Mouse (Mus musculus) retina, postnatal 7 days (tissue): ENCODE measurements at regions not wholly inside any gene's neighbourhood (a gene's known extent, or its start where the extent isn't known, plus 50 kb on each side); places are given as distances from the start of the nearest gene placed in this dataset.
A peak's percentile ranks its signal among the peaks of the same experiment; 100 is the strongest.

Experiments
- DNase-seq: peaks from one replicate; pipeline ENCODE4 v3.0.0-alpha.2; 2012; ENCODE audit warnings: low read depth, low spot score

DNA sequence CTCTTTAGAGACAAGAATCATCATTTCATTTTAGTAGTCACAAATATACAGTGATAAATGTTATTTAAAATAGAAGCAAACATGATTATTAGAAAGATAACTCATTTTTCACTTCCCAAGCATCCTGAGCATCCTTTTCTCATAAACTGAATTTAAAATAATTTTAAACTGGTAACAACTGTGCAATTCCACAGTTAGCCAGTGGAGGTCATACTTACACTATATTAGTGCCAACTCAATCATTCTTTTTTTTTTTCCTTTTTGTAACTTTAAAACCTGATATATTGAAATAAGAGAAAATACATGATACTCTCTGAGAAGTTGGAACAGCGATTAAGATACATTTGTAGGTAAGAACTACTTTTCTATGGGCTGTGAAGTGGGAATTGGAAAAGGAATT is 113.2 kb upstream of the Gm17509 start:
- DNase-seq: peak; percentile 16

DNA sequence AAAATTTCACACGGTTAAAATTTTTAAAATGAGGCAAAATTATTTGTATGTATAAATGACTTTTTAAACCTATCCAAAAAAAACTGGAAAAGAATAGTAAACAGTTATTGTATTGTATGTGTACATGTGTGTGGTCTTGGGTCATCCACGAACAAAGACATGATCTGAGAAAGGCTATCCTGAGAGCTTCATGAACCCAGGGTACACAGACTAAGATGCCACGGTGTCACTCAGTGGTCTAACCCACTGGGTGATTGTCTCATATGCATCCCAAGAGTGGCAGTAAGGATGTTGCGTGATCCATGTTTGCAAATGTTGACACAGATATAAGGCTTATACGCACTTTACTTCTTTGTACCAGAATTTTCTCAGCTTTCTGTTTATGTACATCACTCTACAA is 113.7 kb upstream of the Gm17509 start:
- DNase-seq: no peak

DNA sequence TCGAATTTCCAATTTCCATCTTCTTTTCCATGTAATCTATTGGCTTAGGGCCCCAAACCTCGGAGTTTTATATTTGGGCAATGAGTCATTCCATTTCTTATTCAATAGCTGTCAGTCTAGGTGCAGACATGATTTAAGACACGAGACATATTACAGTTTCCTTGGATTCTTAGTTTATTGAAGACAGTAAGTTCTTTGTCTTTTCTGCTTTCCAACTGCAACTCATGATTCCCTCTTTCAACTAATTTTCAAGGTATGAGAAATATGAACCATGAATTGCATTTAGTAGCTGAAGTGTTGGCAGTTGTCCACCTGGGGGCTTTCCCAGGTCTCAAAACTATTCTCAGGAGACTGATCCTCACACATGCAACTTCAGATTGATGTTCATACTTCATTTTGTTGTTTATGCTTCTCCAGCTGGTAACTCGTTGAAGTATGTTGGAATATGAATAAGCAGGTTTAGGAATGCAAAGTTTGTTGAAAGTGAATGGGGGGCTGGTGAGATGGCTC is 160.3 kb upstream of the Gm17509 start:
- DNase-seq: no peak

DNA sequence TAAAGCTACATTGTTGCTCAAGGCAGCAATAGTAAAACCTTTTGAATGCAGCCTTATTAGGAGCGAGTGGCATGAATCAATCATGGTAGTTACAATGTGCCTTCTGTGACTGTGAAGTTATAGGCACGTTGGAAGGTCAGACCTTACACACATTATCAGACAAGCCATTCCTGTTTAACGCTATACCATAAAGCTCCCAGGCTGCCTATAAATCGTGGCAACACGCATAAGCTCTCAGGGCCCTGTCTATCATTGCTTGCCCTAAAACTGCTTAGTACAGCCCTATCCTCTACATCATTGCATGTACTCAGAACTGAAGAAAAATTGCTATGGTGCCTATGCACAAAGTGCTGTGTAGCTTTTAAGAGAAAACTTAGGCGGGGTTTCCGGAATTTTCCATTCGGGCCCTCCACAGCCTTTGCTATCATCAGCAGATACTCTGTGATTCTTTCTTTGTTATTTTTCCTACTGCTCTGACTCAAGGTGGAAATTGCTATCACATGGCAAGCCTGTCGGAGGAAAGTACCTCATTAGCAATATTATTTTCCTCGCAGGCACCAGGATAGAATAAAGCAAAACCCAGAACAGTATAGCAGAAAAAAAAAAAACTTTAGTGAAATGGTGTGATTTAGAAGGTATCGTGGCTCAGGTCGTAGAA is 162.7 kb upstream of the Gm17509 start:
- DNase-seq: no peak

DNA sequence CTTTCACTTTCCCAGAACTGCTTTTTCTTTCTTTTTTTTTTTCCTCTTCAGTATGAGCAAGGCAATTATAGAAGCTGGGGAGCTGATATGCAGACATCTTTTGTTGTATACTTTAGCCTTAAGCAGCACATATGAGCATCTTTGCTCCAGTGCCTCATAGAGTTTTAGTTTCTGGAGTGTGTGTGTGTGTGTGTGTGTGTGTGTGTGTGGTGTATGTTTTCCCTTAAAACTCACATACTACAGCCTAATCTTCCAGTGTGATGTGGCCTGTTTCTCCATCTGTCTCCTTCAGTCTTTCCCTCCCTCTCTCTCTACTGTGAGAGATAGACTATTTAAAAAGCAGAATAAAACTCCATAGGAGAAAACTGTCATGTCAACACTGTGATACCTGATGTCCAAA is 169.4 kb upstream of the Gm17509 start:
- no peak for DNase-seq

DNA sequence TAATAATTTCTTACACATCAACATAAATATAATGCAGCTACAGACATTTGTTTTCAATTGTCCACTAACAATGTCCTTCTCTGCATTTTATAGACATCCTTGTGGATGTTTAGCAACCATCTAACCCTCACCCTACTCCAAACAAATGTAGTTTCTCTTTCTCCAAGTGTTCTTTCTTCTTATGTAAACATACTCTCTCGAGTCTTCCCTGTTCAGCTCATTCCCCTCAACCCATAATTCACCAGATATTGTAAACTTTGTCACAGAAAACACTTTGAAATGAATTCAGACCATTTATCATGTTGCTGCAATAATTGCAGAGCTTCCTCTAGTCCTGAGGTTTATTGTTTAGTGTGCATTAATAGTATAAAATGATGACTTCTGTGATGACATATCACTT is 172.6 kb upstream of the Gm17509 start:
- DNase-seq: no peak

DNA sequence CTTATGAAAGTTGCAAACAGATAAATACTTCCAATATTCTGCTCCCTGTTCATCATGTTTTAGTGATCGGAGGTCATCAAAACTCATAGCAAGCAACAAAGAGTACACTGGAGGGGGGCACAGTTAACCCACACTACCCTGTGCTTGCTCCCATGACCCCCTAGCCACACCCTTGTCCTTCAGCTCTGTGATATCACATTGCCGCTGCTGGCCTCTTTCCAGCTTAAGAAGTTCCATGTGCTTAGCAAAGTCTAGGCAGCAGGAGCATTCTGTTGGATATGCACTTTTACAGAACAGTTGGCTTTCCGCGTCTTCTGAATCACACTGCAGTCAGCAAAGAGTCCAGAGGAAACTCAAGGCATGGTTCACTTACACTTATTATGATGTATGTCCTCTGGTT is 180.4 kb upstream of the Gm17509 start:
- no peak for DNase-seq

DNA sequence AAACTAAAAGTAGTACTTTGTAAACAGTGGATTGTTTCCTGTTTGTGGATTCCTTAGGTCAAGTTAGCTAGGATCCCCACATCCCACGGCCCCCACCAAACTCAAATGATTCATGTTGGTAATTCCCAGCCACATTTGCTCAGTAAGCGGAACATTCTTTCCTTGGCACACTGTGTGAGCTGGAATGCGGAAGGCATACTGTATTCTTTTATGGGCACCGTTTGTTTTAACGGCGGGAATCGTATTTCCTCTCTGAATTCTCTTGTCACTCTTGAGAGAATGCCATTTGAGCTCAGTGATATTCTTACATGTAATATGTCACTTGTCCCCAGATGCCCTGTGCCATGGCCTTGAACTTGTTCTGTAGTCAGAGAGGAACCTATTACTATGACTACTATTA is 189.1 kb upstream of the Gm17509 start:
- DNase-seq: no peak

DNA sequence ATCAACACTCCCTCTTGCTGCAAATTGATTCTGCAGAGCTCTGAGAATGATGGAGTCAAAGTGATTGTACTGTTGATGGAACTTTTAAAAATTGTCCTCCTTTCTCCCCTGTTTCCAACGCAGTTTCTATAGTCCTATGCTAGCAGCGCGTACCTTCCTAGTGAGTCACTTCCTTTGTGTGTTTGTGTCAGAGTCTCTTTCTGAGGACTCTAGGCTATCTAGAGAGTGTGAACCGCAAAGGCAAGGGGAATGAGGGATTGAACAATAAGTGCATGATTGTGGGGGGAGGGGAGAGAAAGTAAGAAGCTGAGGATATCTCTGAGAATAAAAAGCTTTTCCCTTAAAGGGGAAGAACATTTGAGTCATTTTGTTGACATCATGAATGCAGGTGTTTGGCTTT is 188.5 kb upstream of the Hcn1 start:
- no peak for DNase-seq

DNA sequence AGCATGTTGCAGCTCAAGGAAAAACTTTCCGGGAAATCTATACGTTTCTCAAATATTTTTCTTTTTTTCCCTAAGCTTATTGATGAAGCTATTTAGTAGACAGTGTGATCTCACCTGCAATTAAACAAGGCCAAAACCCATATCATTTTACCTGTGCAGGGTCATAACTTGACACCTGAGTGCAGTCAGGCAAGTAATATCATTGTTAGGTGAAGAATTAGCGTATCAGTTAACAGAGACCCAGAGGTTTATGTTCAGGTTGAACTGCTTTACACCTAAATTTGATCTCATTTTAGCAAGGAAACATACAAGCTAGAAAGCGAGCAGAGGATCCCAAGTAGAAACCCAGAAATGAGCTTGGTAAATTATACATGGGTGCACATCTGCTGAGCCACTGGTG is 178.6 kb upstream of the Hcn1 start:
- no peak for DNase-seq

DNA sequence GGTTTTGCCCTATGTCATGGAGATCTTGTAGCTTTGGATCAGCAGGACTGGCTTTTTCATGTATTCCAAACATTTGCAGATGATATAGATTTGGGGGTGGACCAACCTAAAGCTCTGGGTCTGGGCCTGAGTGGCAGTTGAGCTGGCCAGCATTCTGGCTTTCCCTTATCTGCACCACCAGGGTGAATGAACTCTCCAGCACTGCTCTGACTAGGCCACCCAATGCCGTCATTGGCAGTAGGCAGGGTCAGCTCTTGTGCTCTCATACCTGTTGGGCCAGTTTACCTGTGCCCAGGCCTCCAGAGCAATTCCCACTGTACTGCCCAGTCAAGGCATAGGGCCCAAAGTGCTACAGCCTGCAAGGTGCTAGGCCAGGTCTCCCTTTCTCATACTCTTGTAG is 177.1 kb upstream of the Hcn1 start:
- DNase-seq: no peak

DNA sequence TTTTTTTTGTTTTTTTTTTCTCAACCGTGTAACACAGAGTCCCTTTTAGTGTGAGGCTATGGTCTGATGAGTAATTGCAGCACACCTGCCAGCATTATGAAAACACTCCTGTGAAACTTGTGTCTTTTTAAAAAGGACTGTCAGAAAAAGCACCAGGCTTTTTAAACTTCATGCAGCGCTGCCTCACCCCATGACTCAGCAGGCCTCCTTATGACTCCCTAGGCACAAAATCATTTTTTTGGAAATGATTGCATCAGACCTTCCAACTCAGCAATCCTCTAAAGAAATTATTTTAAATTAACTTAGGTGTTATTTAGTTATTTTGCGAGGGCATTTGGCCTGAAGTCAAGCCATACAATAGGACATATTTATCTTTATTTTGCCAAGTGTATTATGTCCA is 134.7 kb upstream of the Hcn1 start:
- no peak for DNase-seq

DNA sequence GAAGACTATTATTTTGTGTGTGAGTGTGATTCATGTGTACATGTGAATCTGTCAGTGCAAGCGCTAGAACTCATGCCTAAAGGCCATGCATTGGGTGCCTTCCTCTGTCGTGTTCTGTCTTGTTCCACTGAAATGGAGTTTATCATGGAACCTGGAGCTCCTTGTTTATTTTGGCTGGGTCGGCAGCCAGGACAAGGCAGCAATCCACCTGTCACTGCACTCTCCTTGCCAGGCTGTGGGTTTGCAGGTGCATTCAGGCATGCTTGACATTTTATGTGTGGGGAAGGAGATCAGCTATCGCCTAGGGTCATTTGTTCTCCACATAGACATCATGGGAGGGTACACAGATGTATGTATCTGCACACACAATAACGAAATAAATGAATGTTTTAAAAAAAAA is 129.4 kb upstream of the Hcn1 start:
- DNase-seq: no peak

DNA sequence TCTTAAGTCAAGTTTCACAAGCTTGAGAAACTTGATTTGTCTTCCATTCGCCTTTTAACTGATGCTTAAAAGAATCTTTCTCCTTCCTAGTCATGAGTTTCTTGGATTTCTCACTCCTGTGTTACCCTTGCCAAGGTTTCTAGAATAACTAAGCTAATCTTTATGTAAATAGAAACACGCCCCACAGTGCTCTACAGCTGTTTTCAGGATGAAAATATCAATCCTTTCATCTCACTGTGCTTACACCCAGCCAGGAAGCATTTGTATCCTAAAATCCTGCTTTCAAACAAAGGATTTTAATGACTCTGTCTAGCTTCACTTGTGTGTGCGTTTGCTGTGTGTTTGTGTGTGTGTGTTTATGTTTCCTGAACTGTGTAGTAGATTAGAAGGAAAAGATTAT is 119.5 kb upstream of the Hcn1 start:
- no peak for DNase-seq

DNA sequence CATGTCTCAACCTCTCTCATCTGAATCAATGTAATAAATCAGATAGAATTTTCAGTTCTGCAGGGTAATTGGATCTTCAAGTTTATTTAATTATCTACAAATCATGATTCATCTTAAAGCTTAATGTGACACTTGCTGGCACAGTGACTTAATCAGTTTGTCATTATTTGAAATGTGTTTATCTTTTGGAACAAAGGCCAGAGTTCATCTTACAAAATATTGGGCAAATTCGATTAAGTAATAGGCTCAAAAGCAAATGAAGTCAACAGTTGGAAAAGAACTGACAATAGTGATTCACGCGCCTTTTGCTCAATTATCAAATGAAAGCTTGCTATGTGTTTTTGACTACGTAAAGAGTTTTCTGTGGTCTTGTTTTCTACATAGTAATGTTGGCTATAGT is 93.4 kb upstream of the Hcn1 start:
- no peak for DNase-seq

DNA sequence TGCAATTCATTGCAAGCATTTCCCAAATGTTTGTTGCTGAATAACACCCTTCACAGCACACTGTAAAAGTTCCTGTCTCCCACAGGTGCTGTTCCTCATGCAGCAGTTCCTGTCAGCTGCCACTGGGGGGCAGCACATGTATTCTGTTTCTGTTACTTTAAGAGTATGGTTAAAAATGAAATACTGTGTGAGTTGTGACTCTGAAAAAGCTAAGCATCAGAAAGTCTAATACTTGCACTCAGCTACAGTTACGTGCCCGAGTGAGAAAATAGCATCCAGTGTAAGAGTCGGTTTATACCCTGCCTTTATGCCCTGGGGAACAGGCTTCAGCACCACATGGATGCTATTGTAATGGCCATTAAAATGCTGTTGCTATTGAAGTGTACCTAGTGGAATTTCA is 52.0 kb upstream of the Hcn1 start:
- peak; percentile 52 for DNase-seq
